In genomic region chr11:96310183-96310938, GRCm38 (mm10) we compare ENCODE assay signal across 13 mouse cellular contexts. TPM values are rescaled to one million over a fixed set of nuclear protein-coding genes. Genes with fewer than 3 reads are reported as not detected.
DNase-seq lines count a peak whose midpoint lies in the region; ATAC-seq and TF ChIP-seq lines count a peak whose summit lies in the region.
"Had no signal": no experiment of that assay in that cellular context is flagged by ENCODE, and none has a peak within 500 bp of the region (broad histone marks: within the 10 kb centered on the region; RNA-seq: fewer than 3 reads in every experiment).

No protein-coding gene starts in this region.

- no peak for TF ChIP-seq POLR2A in heart, adult 2 months (IDR thresholded peaks at IDR 0.05; ENCODE audit: insufficient read depth, low read depth, low read length)

- H3K4me2 ChIP-seq in lung, embryonic 15.5 days = peak overlapping the region; percentile 70
- peak overlapping the region; percentile 59 for H3K4me2 ChIP-seq in hindbrain, embryonic 15.5 days
- H3K4me2 ChIP-seq in kidney, postnatal 0 days (ENCODE audit: low read length) = peak overlapping the region; percentile 96
- peak overlapping the region; percentile 95 for H3K4me2 ChIP-seq in stomach, embryonic 14.5 days (replicated peaks; ENCODE audit: low read depth, low read length)
- H3K4me2 ChIP-seq: midbrain, embryonic 15.5 days had no signal

- peaks cover 86% of the 10 kb centered on the region for H3K27me3 ChIP-seq in lung, embryonic 15.5 days
- peaks cover 89% of the 10 kb centered on the region for H3K27me3 ChIP-seq in hindbrain, embryonic 15.5 days
- H3K27me3 ChIP-seq in kidney, postnatal 0 days (ENCODE audit: insufficient read depth, low read length) = no peaks in the 10 kb centered on the region
- peaks cover 3% of the 10 kb centered on the region; the same call in 1 of the 2 replicates for H3K27me3 ChIP-seq in stomach, embryonic 14.5 days (ENCODE audit: control insufficient read depth, insufficient read depth, low read length)
- peaks cover 3% of the 10 kb centered on the region for H3K27me3 ChIP-seq in heart, adult 2 months (ENCODE audit: control insufficient read depth, insufficient read depth, low read length)

- 15% methylated on average over 20 of the region's 20 CpGs for whole genome bisulfite sequencing in lung, embryonic 15.5 days
- WGBS in hindbrain, embryonic 15.5 days = 6% methylated on average over 20 of the region's 20 CpGs
- 13% methylated on average over 20 of the region's 20 CpGs for WGBS in kidney, postnatal 0 days
- 15% methylated on average over 20 of the region's 20 CpGs for WGBS in stomach, embryonic 14.5 days
- WGBS in heart, adult 2 months = 25% methylated on average over 20 of the region's 20 CpGs

- no peak for DNase-seq in lung, postnatal 10 days
- DNase-seq in kidney, postnatal 0 days (ENCODE audit: low spot score) = no peak
- no peak for DNase-seq in cerebellum, adult 11 months
- no peak for DNase-seq in heart, adult 2 months
- DNase-seq: heart, adult 11 months; right cerebral cortex, adult 18-20 months had no signal

- no peak for TF ChIP-seq EP300 in heart, adult 2 months (IDR thresholded peaks at IDR 0.05; ENCODE audit: insufficient read depth, low read depth, low read length)

- peak overlapping the region; percentile 51 for H3K9ac ChIP-seq in lung, embryonic 15.5 days
- peak overlapping the region; percentile 54; the same call in 1 of the 2 replicates for H3K9ac ChIP-seq in hindbrain, embryonic 15.5 days
- H3K9ac ChIP-seq in kidney, postnatal 0 days (ENCODE audit: low read depth, low read length) = peak overlapping the region; percentile 98
- H3K9ac ChIP-seq in stomach, embryonic 14.5 days (replicated peaks; ENCODE audit: low read depth, low read length) = peak overlapping the region; percentile 83
- no peak overlapping the region for H3K9ac ChIP-seq in heart, adult 2 months (ENCODE audit: low read depth, low read length)
- H3K9ac ChIP-seq: liver, embryonic 15.5 days; midbrain, embryonic 15.5 days had no signal

- peak overlapping the region; percentile 59 for H3K4me3 ChIP-seq in lung, embryonic 15.5 days
- H3K4me3 ChIP-seq in hindbrain, embryonic 15.5 days = peak overlapping the region; percentile 47
- H3K4me3 ChIP-seq in kidney, postnatal 0 days (replicated peaks; ENCODE audit: low read depth, low read length) = peak overlapping the region; percentile 83
- H3K4me3 ChIP-seq in stomach, embryonic 14.5 days (ENCODE audit: low read depth, low read length) = peak overlapping the region; percentile 47
- no peak overlapping the region for H3K4me3 ChIP-seq in heart, adult 2 months
- H3K4me3 ChIP-seq: midbrain, embryonic 15.5 days had no signal

- H3K4me1 ChIP-seq in lung, embryonic 15.5 days = peaks cover 33% of the 10 kb centered on the region
- peaks cover 12% of the 10 kb centered on the region for H3K4me1 ChIP-seq in hindbrain, embryonic 15.5 days (replicated peaks)
- peaks cover 33% of the 10 kb centered on the region for H3K4me1 ChIP-seq in kidney, postnatal 0 days (replicated peaks; ENCODE audit: insufficient read depth, low read length)
- peaks cover 20% of the 10 kb centered on the region; the same call in 1 of the 2 replicates for H3K4me1 ChIP-seq in stomach, embryonic 14.5 days (ENCODE audit: control insufficient read depth, insufficient read depth, low read length)
- no peaks in the 10 kb centered on the region for H3K4me1 ChIP-seq in heart, adult 2 months (ENCODE audit: control insufficient read depth, insufficient read depth, low read length)
- H3K4me1 ChIP-seq: midbrain, embryonic 15.5 days had no signal

- H3K27ac ChIP-seq in lung, embryonic 15.5 days = peak overlapping the region; percentile 99
- H3K27ac ChIP-seq in hindbrain, embryonic 15.5 days (replicated peaks) = peak overlapping the region; percentile 96
- H3K27ac ChIP-seq in kidney, postnatal 0 days = peak overlapping the region; percentile 99
- peak overlapping the region; percentile 100 for H3K27ac ChIP-seq in stomach, embryonic 14.5 days (ENCODE audit: low read length)
- H3K27ac ChIP-seq in heart, adult 2 months = no peak overlapping the region
- H3K27ac ChIP-seq: liver, embryonic 15.5 days; midbrain, embryonic 15.5 days had no signal

- no peak for TF ChIP-seq CTCF in kidney, postnatal 0 days (IDR thresholded peaks at IDR 0.05; ENCODE audit: low read depth)
- TF ChIP-seq CTCF in heart, adult 2 months (IDR thresholded peaks at IDR 0.05) = no peak

- no peaks in the 10 kb centered on the region for H3K79me2 ChIP-seq in heart, adult 2 months (replicated peaks; ENCODE audit: control insufficient read depth, insufficient read depth, low read length)

- intact Hi-C loops in heart, adult 2 months (cut with DNase I) = loop anchor here (2.0 kb wide), 1 partner anchor 96 kb away; no protein-coding TSS in a partner anchor

- no peaks in the 10 kb centered on the region for H3K9me3 ChIP-seq in lung, embryonic 15.5 days
- H3K9me3 ChIP-seq in hindbrain, embryonic 15.5 days = no peaks in the 10 kb centered on the region
- H3K9me3 ChIP-seq in kidney, postnatal 0 days (replicated peaks; ENCODE audit: low read length) = no peaks in the 10 kb centered on the region
- H3K9me3 ChIP-seq in stomach, embryonic 14.5 days (ENCODE audit: control insufficient read depth, low read depth, low read length) = no peaks in the 10 kb centered on the region
- H3K9me3 ChIP-seq: liver, embryonic 15.5 days; midbrain, embryonic 15.5 days had no signal

- H3K36me3 ChIP-seq in lung, embryonic 15.5 days = no peaks in the 10 kb centered on the region
- no peaks in the 10 kb centered on the region for H3K36me3 ChIP-seq in hindbrain, embryonic 15.5 days
- H3K36me3 ChIP-seq in kidney, postnatal 0 days (ENCODE audit: insufficient read depth, low read length) = no peaks in the 10 kb centered on the region
- H3K36me3 ChIP-seq in stomach, embryonic 14.5 days (ENCODE audit: control insufficient read depth, insufficient read depth, low read length) = no peaks in the 10 kb centered on the region
- H3K36me3 ChIP-seq in heart, adult 2 months (ENCODE audit: control insufficient read depth, insufficient read depth, low read length) = no peaks in the 10 kb centered on the region
- H3K36me3 ChIP-seq: liver, embryonic 15.5 days; midbrain, embryonic 15.5 days had no signal

- no peak for ATAC-seq in lung, embryonic 15.5 days (ENCODE audit: borderline replicate concordance, extremely low read depth, low FRiP score, low TSS enrichment)
- ATAC-seq in hindbrain, embryonic 15.5 days (ENCODE audit: low FRiP score, low read depth) = no peak
- ATAC-seq in kidney, postnatal 0 days (replicated peaks; ENCODE audit: low FRiP score, low read depth) = no peak
- no peak for ATAC-seq in stomach, embryonic 14.5 days (ENCODE audit: insufficient number of reproducible peaks, insufficient read depth, low FRiP score, low read depth)
- ATAC-seq: forebrain, embryonic 16.5 days; midbrain, embryonic 15.5 days had no signal

RNA-seq across cellular contexts. Expression of gene Hoxb5, which starts 7.2 kb away (rescaled TPM):
- polyA plus RNA-seq in lung, embryonic 15.5 days (2015; fragmentation: Nextera tagmentation; extraction: Ambion mirVana) = 46.1 and 54.1 TPM in 2 replicates
- 115 and 140 TPM in 2 replicates for polyA plus RNA-seq in hindbrain, embryonic 15.5 days (2015; fragmentation: Nextera tagmentation; extraction: Ambion mirVana)
- 10.2 and 12.9 TPM in 2 replicates for polyA plus RNA-seq in kidney, postnatal 0 days (2015; fragmentation: Nextera tagmentation; extraction: Ambion mirVana)
- 21.2 and 23.3 TPM in 2 replicates for polyA plus RNA-seq in stomach, embryonic 14.5 days (2014; fragmentation: Nextera tagmentation; extraction: Ambion mirVana)
- under 1 TPM in 1 of 2 experiments, not detected in 1; 0.18 TPM for total RNA-seq in heart, adult 2 months (2021)
- polyA plus RNA-seq in heart, adult 2 months (2012; rRNA removed) = 0.20 and 0.23 TPM in 2 replicates
- total RNA-seq: left cerebral cortex, adult 18-20 months had no signal
- polyA plus RNA-seq: forebrain, embryonic 16.5 days had no signal

RNA-seq across cellular contexts. Expression of gene Hoxb4, which starts 7.7 kb away (rescaled TPM):
- polyA plus RNA-seq in lung, embryonic 15.5 days (2015; fragmentation: Nextera tagmentation; extraction: Ambion mirVana) = 4.3 and 4.4 TPM in 2 replicates
- polyA plus RNA-seq in hindbrain, embryonic 15.5 days (2015; fragmentation: Nextera tagmentation; extraction: Ambion mirVana) = 3.5 and 3.8 TPM in 2 replicates
- 3.6 and 3.8 TPM in 2 replicates for polyA plus RNA-seq in kidney, postnatal 0 days (2015; fragmentation: Nextera tagmentation; extraction: Ambion mirVana)
- 3.5 and 3.7 TPM in 2 replicates for polyA plus RNA-seq in stomach, embryonic 14.5 days (2014; fragmentation: Nextera tagmentation; extraction: Ambion mirVana)
- total RNA-seq in heart, adult 2 months (2021) = under 1 TPM; 0.63 to 0.75 TPM
- polyA plus RNA-seq in heart, adult 2 months (2012; rRNA removed) = 1.00 and 1.1 TPM in 2 replicates
- total RNA-seq: left cerebral cortex, adult 18-20 months had no signal
- polyA plus RNA-seq: forebrain, embryonic 16.5 days; midbrain, embryonic 15.5 days had no signal

RNA-seq across cellular contexts. Expression of gene Hoxb3, which starts 12.8 kb away (rescaled TPM):
- 3.0 and 3.8 TPM in 2 replicates for polyA plus RNA-seq in lung, embryonic 15.5 days (2015; fragmentation: Nextera tagmentation; extraction: Ambion mirVana)
- polyA plus RNA-seq in hindbrain, embryonic 15.5 days (2015; fragmentation: Nextera tagmentation; extraction: Ambion mirVana) = 12.8 and 13.2 TPM in 2 replicates
- polyA plus RNA-seq in kidney, postnatal 0 days (2015; fragmentation: Nextera tagmentation; extraction: Ambion mirVana) = 3.9 and 4.2 TPM in 2 replicates
- 3.6 and 4.7 TPM in 2 replicates for polyA plus RNA-seq in stomach, embryonic 14.5 days (2014; fragmentation: Nextera tagmentation; extraction: Ambion mirVana)
- total RNA-seq in heart, adult 2 months (2021) = under 1 TPM; 0.23 to 0.30 TPM
- 0.64 and 0.82 TPM in 2 replicates for polyA plus RNA-seq in heart, adult 2 months (2012; rRNA removed)
- total RNA-seq: left cerebral cortex, adult 18-20 months had no signal
- polyA plus RNA-seq: forebrain, embryonic 16.5 days; midbrain, embryonic 15.5 days had no signal

RNA-seq across cellular contexts. Expression of gene Hoxb6, which starts 18.1 kb away (rescaled TPM):
- polyA plus RNA-seq in lung, embryonic 15.5 days (2015; fragmentation: Nextera tagmentation; extraction: Ambion mirVana) = 15.2 and 16.9 TPM in 2 replicates
- 52.1 and 66.7 TPM in 2 replicates for polyA plus RNA-seq in hindbrain, embryonic 15.5 days (2015; fragmentation: Nextera tagmentation; extraction: Ambion mirVana)
- polyA plus RNA-seq in kidney, postnatal 0 days (2015; fragmentation: Nextera tagmentation; extraction: Ambion mirVana) = 45.0 and 47.8 TPM in 2 replicates
- 12.4 TPM in 2 replicates for polyA plus RNA-seq in stomach, embryonic 14.5 days (2014; fragmentation: Nextera tagmentation; extraction: Ambion mirVana)
- total RNA-seq in heart, adult 2 months (2021) = not detected
- polyA plus RNA-seq in heart, adult 2 months (2012; rRNA removed) = not detected in 2 replicates
- total RNA-seq: left cerebral cortex, adult 18-20 months had no signal
- polyA plus RNA-seq: forebrain, embryonic 16.5 days had no signal

RNA-seq across cellular contexts. Expression of gene Hoxb7, which starts 23.9 kb away (rescaled TPM):
- polyA plus RNA-seq in lung, embryonic 15.5 days (2015; fragmentation: Nextera tagmentation; extraction: Ambion mirVana) = 2.5 and 3.0 TPM in 2 replicates
- polyA plus RNA-seq in hindbrain, embryonic 15.5 days (2015; fragmentation: Nextera tagmentation; extraction: Ambion mirVana) = 26.5 and 33.6 TPM in 2 replicates
- polyA plus RNA-seq in kidney, postnatal 0 days (2015; fragmentation: Nextera tagmentation; extraction: Ambion mirVana) = 56.1 and 58.9 TPM in 2 replicates
- 8.4 and 14.0 TPM in 2 replicates for polyA plus RNA-seq in stomach, embryonic 14.5 days (2014; fragmentation: Nextera tagmentation; extraction: Ambion mirVana)
- not detected for total RNA-seq in heart, adult 2 months (2021)
- polyA plus RNA-seq in heart, adult 2 months (2012; rRNA removed) = not detected in 2 replicates
- total RNA-seq: left cerebral cortex, adult 18-20 months had no signal
- polyA plus RNA-seq: forebrain, embryonic 16.5 days; midbrain, embryonic 15.5 days had no signal
